In genomic region chr1:57333550-57334213, GRCm38 (mm10) we compare ENCODE assay signal across 10 mouse cellular contexts. TPM values are rescaled to one million over a fixed set of nuclear protein-coding genes. Genes with fewer than 3 reads are reported as not detected.
DNase-seq lines count a peak whose midpoint lies in the region; ATAC-seq and TF ChIP-seq lines count a peak whose summit lies in the region.
"Had no signal": no experiment of that assay in that cellular context is flagged by ENCODE, and none has a peak within 500 bp of the region (broad histone marks: within the 10 kb centered on the region; RNA-seq: fewer than 3 reads in every experiment).

No protein-coding gene starts in this region.

- intact Hi-C loops in gastrocnemius, adult 2 months (cut with DNase I), result no loop called here

- DNase-seq in gastrocnemius, postnatal 10 days, result peak; percentile 17
- no peak for DNase-seq in gastrocnemius, adult 2 months
- DNase-seq in right cerebral cortex, postnatal 4 days, result peak; percentile 8
- DNase-seq in right cerebral cortex, adult 2 months (ENCODE audit: low spot score in 2 of 2), result no peak
- DNase-seq in retina, postnatal 1 day, result no peak
- no peak for DNase-seq in retina, embryonic 14.5 days (ENCODE audit: low spot score)
- no peak for DNase-seq in left cerebral cortex, adult 18-20 months (ENCODE audit: low spot score in 2 of 2)
- DNase-seq: layer of hippocampus, postnatal 36 days; right cerebral cortex, postnatal 25 days had no signal

- H3K4me2 ChIP-seq in heart, embryonic 16.5 days (ENCODE audit: low read depth, low read length), result peak overlapping the region; percentile 57

- TF ChIP-seq CTCF in gastrocnemius, adult 2 months (IDR thresholded peaks at IDR 0.05), result no peak

- no peaks in the 10 kb centered on the region for H3K36me3 ChIP-seq in heart, embryonic 16.5 days (ENCODE audit: control insufficient read depth, insufficient read depth)

- no peaks in the 10 kb centered on the region for H3K9me3 ChIP-seq in heart, embryonic 16.5 days (replicated peaks; ENCODE audit: control insufficient read depth, low read length)

- H3K4me1 ChIP-seq in heart, embryonic 16.5 days (ENCODE audit: control insufficient read depth, insufficient read depth, low read length), result peaks cover 9% of the 10 kb centered on the region

- H3K9ac ChIP-seq in heart, embryonic 16.5 days (ENCODE audit: low read length), result peak overlapping the region; percentile 52

- H3K4me3 ChIP-seq in gastrocnemius, adult 2 months, result no peak overlapping the region
- peak overlapping the region; percentile 18; the same call in 1 of the 2 replicates for H3K4me3 ChIP-seq in heart, embryonic 16.5 days (ENCODE audit: low read length)

- H3K27me3 ChIP-seq in heart, embryonic 16.5 days (ENCODE audit: control insufficient read depth, insufficient read depth, low read length), result no peaks in the 10 kb centered on the region

- ATAC-seq in heart, embryonic 16.5 days (replicated peaks; ENCODE audit: extremely low read depth, insufficient read depth, low FRiP score), result peak; percentile 90

- H3K27ac ChIP-seq in gastrocnemius, adult 2 months, result no peak overlapping the region
- H3K27ac ChIP-seq in heart, embryonic 16.5 days (ENCODE audit: low read length), result peak overlapping the region; percentile 86

- WGBS in heart, embryonic 16.5 days, result 10% methylated on average over 11 of the region's 11 CpGs

RNA-seq across cellular contexts. Expression of gene 1700066M21Rik, which starts 43.7 kb away (rescaled TPM):
- 1 to 10 TPM; 2.1 to 4.5 TPM for total RNA-seq in gastrocnemius, postnatal 10 days (2021)
- total RNA-seq in gastrocnemius, adult 2 months (2021), result 1 to 10 TPM; 2.1 to 2.6 TPM
- polyA plus RNA-seq in heart, embryonic 16.5 days (2015; fragmentation: Nextera tagmentation; extraction: Ambion mirVana), result 7.9 and 9.0 TPM in 2 replicates
- total RNA-seq in left cerebral cortex, adult 18-20 months (2021), result 10 to 100 TPM; 21.0 to 21.9 TPM

Comparison
In these comparisons a context has a peak if more than half of its experiments do, and no peak if none do; other contexts are left out.
1. DNase-seq: peak in gastrocnemius, postnatal 10 days (single experiment) and right cerebral cortex, postnatal 4 days (single experiment); none in gastrocnemius, adult 2 months (single experiment), right cerebral cortex, adult 2 months (0 of 2), retina, postnatal 1 day (single experiment), retina, embryonic 14.5 days (single experiment) and left cerebral cortex, adult 18-20 months (0 of 2).